Mouse (Mus musculus) layer of hippocampus, postnatal 25 days (tissue): ENCODE results near the gene Vmn1r143. TPM values are rescaled to one million over a fixed set of nuclear protein-coding genes. Genes with fewer than 3 reads are reported as not detected.
"Not testable (repeated sequence)": the region's sequence is repeated elsewhere in the genome, so short reads cannot be mapped to it uniquely, and the experiment has no call there.

ENCODE experiments used
- DNase-seq, 2 experiments: peaks; one replicate each; pipeline ENCODE4 v3.0.0; 2022; ENCODE audit warnings: mixed read lengths in 2 of 2, low spot score in 1 of 2; ENCODE audit errors: extremely low spot score in 1 of 2
- total RNA-seq, 2 experiments: library from RNA; stranded (reverse); gene quantifications; 2 replicates each; pipeline ENCODE4 v1.2.3; 2021

Vmn1r143 gene
- not detected for total RNA-seq

- not testable (repeated sequence) for DNase-seq
Measured at GRCm38 (mm10) chr7:22189077-22189476, at the start of gene Vmn1r143. Gene Vmn1r143, plus strand, starts transcription at chr7:22189377.

DNA sequence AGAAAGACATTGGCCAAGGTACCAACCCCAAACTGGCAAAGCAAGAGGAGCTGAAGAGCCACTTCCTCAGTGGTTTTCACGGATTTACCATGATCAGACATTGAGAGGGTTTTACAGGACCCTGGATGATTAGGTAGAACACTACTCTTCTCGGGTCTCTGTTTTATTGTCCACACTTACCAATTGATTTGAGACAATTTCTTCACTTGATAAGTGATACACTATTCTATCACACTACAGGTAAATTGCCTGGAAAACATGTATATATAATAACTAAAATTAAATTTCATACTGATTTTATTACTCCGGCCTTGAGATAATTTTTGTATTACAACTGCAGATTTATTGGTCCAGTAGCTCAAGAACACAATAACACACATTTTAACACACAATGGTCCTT is 25.2 kb upstream of the Vmn1r143 start, which contains the start of gene Vmn1r142:
Gene Vmn1r142 (minus strand): TSS at position 101 of the 400 bp plus-strand sequence.
- not testable (repeated sequence) for DNase-seq

DNA sequence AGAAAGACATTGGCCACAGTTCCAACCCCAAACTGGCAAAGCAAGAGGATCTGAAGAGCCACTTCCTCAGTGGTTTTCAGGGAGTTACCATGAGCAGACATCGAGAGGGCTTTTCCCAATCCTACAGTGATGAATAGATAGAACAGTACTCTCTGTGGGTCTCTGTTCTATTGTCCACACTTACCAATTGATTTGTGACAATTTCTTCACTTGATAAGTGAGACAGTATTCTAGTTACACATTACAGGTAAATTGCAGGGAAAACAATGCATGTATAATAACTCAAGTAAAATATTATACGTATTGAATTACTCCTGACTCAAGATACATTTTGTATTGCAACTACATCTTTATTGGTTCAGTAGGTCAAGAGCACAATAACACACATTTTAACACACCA is 12.0 kb downstream of the Vmn1r143 start, which contains the start of gene Gm8653:
Gene Gm8653 (minus strand): TSS at position 101 of the 400 bp plus-strand sequence.
- DNase-seq = not testable (repeated sequence)

DNA sequence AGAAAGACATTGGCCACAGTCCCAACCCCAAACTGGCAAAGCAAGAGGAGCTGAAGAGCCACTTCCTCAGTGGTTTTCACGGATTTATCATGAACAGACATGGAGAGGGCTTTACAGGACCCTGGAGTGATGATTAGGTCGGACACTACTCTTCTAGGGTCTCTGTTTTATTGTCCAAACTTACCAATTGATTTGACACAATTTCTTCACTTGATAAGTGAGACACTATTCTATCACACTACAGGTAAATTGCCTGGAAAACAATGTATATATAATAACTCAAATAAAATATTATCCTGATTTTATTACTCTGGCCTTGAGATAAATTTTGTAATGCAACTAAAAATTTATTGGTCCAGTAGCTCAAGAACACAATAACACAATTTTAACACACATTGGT is 40.2 kb downstream of the Vmn1r143 start, which contains the start of gene Gm8453:
Gene Gm8453 (minus strand): TSS at position 101 of the 400 bp plus-strand sequence.
- not testable (repeated sequence) for DNase-seq

Other genes starting within 250 kb of the Vmn1r143 start
- not detected for gene Vmn1r137, start 194.8 kb upstream of the Vmn1r143 start, total RNA-seq
- not detected for gene Vmn1r138, start 160.5 kb upstream of the Vmn1r143 start, total RNA-seq
- not detected for gene Gm6176, start 133.1 kb upstream of the Vmn1r143 start, total RNA-seq
- gene Vmn1r139, start 120.3 kb upstream of the Vmn1r143 start, total RNA-seq = not detected
- gene Gm16451, start 71.1 kb upstream of the Vmn1r143 start, total RNA-seq = not detected
- gene Gm10666, start 54.6 kb upstream of the Vmn1r143 start, total RNA-seq = not detected
- gene Vmn1r142, start 25.3 kb upstream of the Vmn1r143 start, total RNA-seq = not detected
- not detected for gene Gm8653, start 11.9 kb downstream of the Vmn1r143 start, total RNA-seq
- not detected for gene Gm8453, start 40.1 kb downstream of the Vmn1r143 start, total RNA-seq
- gene Gm4187, start 140.3 kb downstream of the Vmn1r143 start, total RNA-seq = not detected
- not detected for gene Gm8660, start 181.7 kb downstream of the Vmn1r143 start, total RNA-seq
- not detected for gene Vmn1r148, start 224.2 kb downstream of the Vmn1r143 start, total RNA-seq
- gene Vmn1r149, start 248.9 kb downstream of the Vmn1r143 start, total RNA-seq = not detected